Mouse (Mus musculus) lung, postnatal 25 days (tissue): Measurements from ENCODE around the gene Lypd6b.

Source experiments
- DNase-seq: peaks from one replicate; pipeline ENCODE4 v3.0.0; 2022; ENCODE audit warnings: low spot score

Gene Lypd6b

GRCm38 (mm10) chr2:49771172-49771571 lies 16.3 kb upstream of the Lypd6b start:
- peak; percentile 19 for DNase-seq

- no peak for DNase-seq
Observed at GRCm38 (mm10) chr2:49773194-49773931, 14.1 kb upstream of the Lypd6b start.

- no peak for DNase-seq
Observed at GRCm38 (mm10) chr2:49774180-49774579, 13.3 kb upstream of the Lypd6b start.

GRCm38 (mm10) chr2:49775187-49775586 lies 12.3 kb upstream of the Lypd6b start:
- DNase-seq, result no peak

- no peak for DNase-seq
Observed at GRCm38 (mm10) chr2:49775735-49776134, 11.8 kb upstream of the Lypd6b start.

GRCm38 (mm10) chr2:49776407-49776806 lies 11.1 kb upstream of the Lypd6b start:
- no peak for DNase-seq

GRCm38 (mm10) chr2:49788051-49788418 lies 547 bp downstream of the Lypd6b start:
- DNase-seq, result no peak

GRCm38 (mm10) chr2:49788643-49789042 lies 1.2 kb downstream of the Lypd6b start:
- DNase-seq, result no peak

- DNase-seq, result no peak
Observed at GRCm38 (mm10) chr2:49789078-49789477, 1.6 kb downstream of the Lypd6b start.

- no peak for DNase-seq
Observed at GRCm38 (mm10) chr2:49789504-49789903, 2.0 kb downstream of the Lypd6b start.

GRCm38 (mm10) chr2:49797444-49798143 lies 10.1 kb downstream of the Lypd6b start:
- peak; percentile 21 for DNase-seq

- no peak for DNase-seq
Observed at GRCm38 (mm10) chr2:49804448-49804847, 17.0 kb downstream of the Lypd6b start.

- DNase-seq, result no peak
Observed at GRCm38 (mm10) chr2:49805736-49806371, 18.4 kb downstream of the Lypd6b start.

GRCm38 (mm10) chr2:49809496-49809895 lies 22.0 kb downstream of the Lypd6b start:
- peak; percentile 51 for DNase-seq

- peak; percentile 22 for DNase-seq
Observed at GRCm38 (mm10) chr2:49811420-49811819, 23.9 kb downstream of the Lypd6b start.

GRCm38 (mm10) chr2:49811871-49812363 lies 24.4 kb downstream of the Lypd6b start:
- DNase-seq, result peak; percentile 72

GRCm38 (mm10) chr2:49813151-49813550 lies 25.7 kb downstream of the Lypd6b start:
- no peak for DNase-seq

- DNase-seq, result peak; percentile 63
Observed at GRCm38 (mm10) chr2:49814011-49814410, 26.5 kb downstream of the Lypd6b start.

GRCm38 (mm10) chr2:49815696-49816320 lies 28.3 kb downstream of the Lypd6b start:
- no peak for DNase-seq

GRCm38 (mm10) chr2:49816549-49816948 lies 29.1 kb downstream of the Lypd6b start:
- DNase-seq, result no peak

- no peak for DNase-seq
Observed at GRCm38 (mm10) chr2:49817151-49817550, 29.7 kb downstream of the Lypd6b start.

- DNase-seq, result no peak
Observed at GRCm38 (mm10) chr2:49818126-49818525, 30.6 kb downstream of the Lypd6b start.
